Mouse (Mus musculus): ENCODE data around the gene Stim1.
"Not testable (repeated sequence)": the region's sequence is repeated elsewhere in the genome, so short reads cannot be mapped to it uniquely, and the experiment has no call there.

Gene Stim1

GRCm38 (mm10) chr7:102358124-102358523 lies 90.5 kb downstream of the Stim1 start:
- in situ Hi-C loops (cut with MboI, MseI) = no loop called here

- in situ Hi-C loops (cut with MboI, MseI) = no loop called here
Observed at GRCm38 (mm10) chr7:102361297-102361696, 93.7 kb downstream of the Stim1 start.

GRCm38 (mm10) chr7:102363853-102364252 lies 96.2 kb downstream of the Stim1 start:
- in situ Hi-C loops (cut with MboI, MseI) = no loop called here

DNA sequence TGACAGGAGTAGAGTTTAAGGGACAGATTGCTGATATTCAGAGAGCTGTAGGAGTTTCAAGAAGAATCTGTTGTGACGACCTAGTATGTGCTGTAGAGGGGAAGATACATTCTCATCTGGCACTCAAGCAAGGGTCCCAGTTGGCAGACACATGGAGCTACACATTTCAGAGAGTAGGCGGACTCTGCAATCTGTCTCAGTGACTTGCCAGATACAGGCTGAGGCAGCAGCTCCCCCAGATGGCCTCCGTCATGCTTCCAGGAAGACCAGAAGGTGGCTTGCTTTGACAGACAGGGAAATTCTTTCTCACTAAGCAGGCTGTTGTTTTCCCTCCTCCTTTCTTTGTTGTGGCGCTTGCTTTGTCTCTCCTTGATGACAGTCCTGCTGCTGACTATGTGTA lies 102.1 kb downstream of the Stim1 start:
- in situ Hi-C loops (cut with MboI, MseI) = no loop called here

- in situ Hi-C loops (cut with MboI, MseI) = no loop called here
Observed at GRCm38 (mm10) chr7:102370526-102370925, 102.9 kb downstream of the Stim1 start.

- in situ Hi-C loops (cut with MboI, MseI) = no loop called here
Observed at GRCm38 (mm10) chr7:102373382-102374072, 105.9 kb downstream of the Stim1 start.

DNA sequence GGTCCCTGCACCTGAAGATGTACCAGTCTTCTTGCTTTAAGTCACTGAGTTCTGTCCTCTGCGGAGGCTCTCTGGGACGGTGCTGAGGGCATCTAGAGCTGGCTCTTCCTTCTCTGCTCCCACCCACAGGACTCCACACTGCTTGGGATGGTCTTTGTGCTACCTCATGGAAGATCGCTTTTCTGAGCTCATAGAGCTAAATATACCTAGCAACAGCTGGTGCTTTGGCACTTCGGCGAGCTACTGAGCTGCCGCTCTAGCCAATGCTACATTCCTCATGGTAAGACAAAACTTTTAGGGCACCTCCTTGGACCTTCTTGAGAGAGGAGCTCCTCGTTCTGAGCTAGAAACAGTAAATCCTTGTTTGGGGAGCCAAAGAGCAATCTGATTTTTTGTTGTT lies 115.6 kb downstream of the Stim1 start:
- in situ Hi-C loops (cut with MboI, MseI) = no loop called here

- in situ Hi-C loops (cut with MboI, MseI) = no loop called here
Observed at GRCm38 (mm10) chr7:102385973-102386372, 118.4 kb downstream of the Stim1 start.

DNA sequence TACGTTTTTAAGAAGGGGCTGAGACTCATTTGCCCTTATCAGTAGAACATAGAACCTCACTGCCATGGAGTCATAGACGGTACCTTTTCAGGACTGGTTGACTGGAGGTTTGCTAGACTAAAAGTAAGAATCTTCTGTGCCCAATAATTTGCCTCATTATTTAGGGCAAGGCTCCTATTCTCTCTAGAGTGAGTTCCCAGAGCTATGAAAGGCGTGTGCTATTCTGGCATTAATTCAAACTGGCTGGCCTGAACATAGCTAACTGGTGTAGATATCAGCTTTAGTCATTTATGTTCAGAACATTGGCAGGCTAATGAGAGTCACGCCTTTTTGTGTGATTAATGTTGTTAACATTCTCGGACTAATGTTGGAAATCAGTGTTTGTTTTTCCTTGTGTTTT lies 121.5 kb downstream of the Stim1 start:
- in situ Hi-C loops (cut with MboI, MseI) = no loop called here

- in situ Hi-C loops (cut with MboI, MseI) = no loop called here
Observed at GRCm38 (mm10) chr7:102393898-102394297, 126.3 kb downstream of the Stim1 start.

- in situ Hi-C loops (cut with MboI, MseI) = no loop called here
Observed at GRCm38 (mm10) chr7:102395894-102396293, 128.3 kb downstream of the Stim1 start.

GRCm38 (mm10) chr7:102396331-102396730 lies 128.7 kb downstream of the Stim1 start:
- in situ Hi-C loops (cut with MboI, MseI) = no loop called here

DNA sequence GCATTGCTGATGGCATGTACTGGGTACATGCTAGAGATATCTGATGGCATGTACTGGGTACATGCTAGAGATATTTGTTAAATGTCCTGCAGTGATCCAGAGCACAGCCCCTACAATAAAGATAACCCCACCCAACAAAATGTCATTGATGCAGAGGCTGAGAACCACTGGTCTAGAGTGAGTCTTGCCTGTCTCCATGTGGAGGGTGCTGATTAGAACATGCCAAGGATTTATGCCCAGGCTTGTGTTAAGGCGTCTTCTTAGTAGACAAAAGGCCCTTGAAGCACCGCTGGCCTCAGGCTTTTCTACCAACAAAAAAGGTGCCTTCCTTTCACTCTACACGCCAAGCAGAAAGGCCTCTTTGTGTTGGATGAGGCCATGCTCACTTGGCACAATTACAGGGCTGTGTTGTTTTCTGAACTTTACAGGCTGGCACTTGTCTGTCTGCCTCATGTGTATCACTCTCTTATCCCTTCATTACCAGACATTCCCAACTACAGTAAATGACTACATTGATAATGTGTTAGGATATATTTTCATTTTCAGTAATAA lies 131.7 kb downstream of the Stim1 start:
- in situ Hi-C loops (cut with MboI, MseI) = no loop called here

DNA sequence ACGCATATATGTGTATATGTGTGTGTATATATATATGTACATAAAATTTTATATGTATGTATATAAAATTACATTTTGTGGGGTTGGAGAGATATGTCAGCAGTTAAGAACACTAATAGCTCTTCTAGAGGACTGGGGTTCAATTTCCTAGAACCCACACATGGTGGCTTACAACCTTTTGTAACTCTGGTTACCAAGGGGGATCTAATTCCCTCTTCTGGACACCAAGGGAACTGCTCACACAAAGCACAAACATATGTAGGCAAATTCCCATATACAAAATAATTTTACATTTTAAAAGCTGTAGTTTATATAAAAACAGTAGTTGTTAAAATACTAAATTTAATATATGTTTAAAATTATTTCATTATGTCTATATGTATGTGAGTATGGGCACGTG lies 136.5 kb downstream of the Stim1 start:
- in situ Hi-C loops (cut with MboI, MseI) = no loop called here

DNA sequence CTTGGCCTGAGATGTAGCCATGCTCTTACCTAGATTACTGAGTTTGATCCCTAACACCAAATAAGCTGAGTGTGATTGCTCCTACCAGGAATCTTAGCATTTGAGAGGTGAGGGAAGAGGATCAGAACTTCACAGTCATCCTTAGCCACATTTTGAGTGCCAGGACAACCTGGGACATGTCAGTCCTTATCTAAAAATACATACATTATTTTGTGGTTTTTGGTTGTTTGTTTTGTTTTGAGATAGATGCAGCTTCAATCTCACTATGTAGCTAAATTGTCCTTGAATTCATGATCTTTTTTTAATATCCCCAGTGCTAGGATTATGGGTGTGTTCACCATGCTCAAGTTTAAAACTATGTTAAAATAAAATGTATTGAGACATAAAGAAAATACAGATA lies 139.8 kb downstream of the Stim1 start:
- in situ Hi-C loops (cut with MboI, MseI) = no loop called here

- in situ Hi-C loops (cut with MboI, MseI) = not testable (repeated sequence)
Observed at GRCm38 (mm10) chr7:102415272-102415671, 147.7 kb downstream of the Stim1 start.

GRCm38 (mm10) chr7:102415841-102416240 lies 148.2 kb downstream of the Stim1 start:
- in situ Hi-C loops (cut with MboI, MseI) = no loop called here

DNA sequence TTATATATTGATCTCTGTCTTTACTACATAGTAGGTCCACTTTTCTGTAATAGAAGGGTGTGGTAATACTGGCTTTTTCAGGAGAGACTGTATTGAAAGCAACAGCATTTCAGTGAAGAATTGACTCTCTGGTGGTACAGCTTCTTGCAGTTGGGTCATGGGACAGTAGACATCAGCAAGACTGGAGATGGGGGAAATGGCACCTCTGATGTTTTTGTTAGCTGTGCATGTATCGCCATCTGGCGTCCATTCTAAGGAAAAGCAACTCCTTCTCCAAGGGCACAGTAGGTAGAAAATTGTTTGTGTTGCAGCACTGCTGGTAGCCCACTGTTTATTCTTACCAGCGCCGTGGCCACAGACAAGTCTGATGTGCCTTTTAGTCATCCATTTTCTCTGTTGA lies 149.8 kb downstream of the Stim1 start:
- in situ Hi-C loops (cut with MboI, MseI) = no loop called here

DNA sequence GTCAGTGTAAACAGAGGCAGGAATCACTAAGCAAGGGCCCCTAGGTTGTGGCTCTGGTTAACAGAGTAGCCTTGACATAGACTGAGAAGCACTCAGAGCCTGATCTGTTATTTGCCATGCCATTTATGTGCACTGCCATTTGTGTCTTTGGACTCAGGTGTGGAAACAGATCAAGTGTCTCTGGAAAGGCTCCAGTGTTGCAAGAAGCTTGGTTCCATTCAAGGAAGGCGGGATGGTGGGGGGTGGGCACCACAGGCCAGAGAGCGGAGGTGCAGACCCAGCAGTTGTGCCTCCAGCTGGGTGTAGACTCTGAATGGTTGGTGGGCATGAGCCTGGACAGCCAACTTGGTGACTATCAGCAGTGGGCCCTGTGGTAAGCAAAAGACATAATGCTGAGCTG lies 154.4 kb downstream of the Stim1 start:
- in situ Hi-C loops (cut with MboI, MseI) = loop anchor here (5.0 kb wide), 1 partner anchor 170 kb away; no protein-coding TSS in a partner anchor

GRCm38 (mm10) chr7:102425933-102426685 lies 158.5 kb downstream of the Stim1 start:
- in situ Hi-C loops (cut with MboI, MseI) = no loop called here

DNA sequence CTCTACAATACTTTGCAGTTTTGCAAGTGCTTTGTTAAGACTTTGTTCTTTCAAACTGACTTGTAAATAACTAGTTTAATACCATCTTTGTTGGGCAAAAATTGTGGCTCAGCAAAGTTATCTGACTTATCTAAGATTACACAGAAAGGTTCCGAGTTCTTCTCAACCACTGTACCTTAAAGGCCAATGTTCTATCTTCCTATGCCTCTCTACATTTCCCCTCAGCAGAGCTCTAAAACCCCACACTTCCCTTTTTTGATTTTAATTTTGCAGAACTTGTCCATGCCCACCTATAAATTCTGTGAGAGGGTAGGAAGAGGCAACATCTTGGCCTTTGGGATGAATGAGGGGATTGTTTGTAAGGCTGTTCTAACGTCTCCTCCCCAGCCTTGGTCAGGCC lies 166.7 kb downstream of the Stim1 start:
- in situ Hi-C loops (cut with MboI, MseI) = no loop called here

DNA sequence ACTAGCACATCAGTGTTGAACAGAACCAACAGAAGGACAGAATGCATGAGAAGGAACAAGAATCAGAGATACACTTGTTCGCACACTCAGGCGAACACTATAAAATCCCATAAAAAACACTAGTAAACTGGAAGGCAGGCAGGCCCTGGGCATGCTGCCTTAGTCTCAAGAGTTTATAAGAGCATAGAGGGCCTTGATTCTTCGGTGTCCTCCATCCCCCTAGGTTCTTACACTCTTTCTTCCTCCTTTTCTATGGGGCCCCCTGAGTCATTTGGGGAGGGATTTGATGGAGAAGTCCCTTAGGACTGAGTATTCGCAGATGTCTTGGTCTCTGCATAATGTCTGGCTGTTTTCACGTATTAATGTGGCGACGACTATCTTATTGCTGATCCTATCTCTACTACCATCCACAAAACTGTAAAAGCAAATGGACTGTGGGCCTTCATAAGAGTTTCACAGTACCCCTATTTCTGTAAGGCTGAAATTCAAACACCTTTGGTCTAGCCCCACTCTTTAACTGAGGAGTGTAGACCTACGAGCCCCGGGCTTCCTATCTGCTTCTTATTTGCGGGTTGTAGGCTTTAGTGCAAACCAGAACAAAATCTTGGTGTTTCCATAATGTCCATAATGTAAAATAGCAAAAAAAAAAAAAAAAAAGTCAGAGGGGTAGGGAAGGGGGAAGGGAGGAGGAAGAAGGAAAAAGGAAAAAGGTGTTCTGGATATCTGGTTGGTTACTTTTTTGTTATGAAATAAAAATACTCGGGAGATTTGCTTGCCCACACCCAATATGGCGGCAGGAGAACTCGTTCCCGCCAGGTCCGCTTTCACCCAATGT lies 173.4 kb downstream of the Stim1 start:
- in situ Hi-C loops (cut with MboI, MseI) = no loop called here
